Mouse (Mus musculus) forebrain, embryonic 10.5 days (tissue): ENCODE data around the gene Mchr1. TPM values are rescaled to one million over a fixed set of nuclear protein-coding genes. Genes with fewer than 3 reads are reported as not detected.

Experiments used
- DNase-seq: peaks from one replicate; pipeline ENCODE4 v3.0.0-alpha.2; 2017; ENCODE audit warnings: low spot score; ENCODE audit errors: extremely low spot score
- H3K27ac ChIP-seq: fragments of 300-500 bp; sonication (generic); 2 replicates; pipeline ENCODE4 v1.5.1; 2016; ENCODE audit warnings: mild to moderate bottlenecking
- H3K27me3 ChIP-seq: fragments of 300-500 bp; sonication (generic); 2 replicates; pipeline ENCODE4 v1.6.1; 2016; ENCODE audit warnings: mild to moderate bottlenecking; ENCODE audit not compliant: poor library complexity, severe bottlenecking
- H3K36me3 ChIP-seq: fragments of 300-500 bp; sonication (generic); replicated peaks from 2 replicates; pipeline ENCODE4 v1.6.1; 2016; ENCODE audit warnings: mild to moderate bottlenecking, moderate library complexity
- H3K4me1 ChIP-seq: fragments of 300-500 bp; sonication (generic); 2 replicates; pipeline ENCODE4 v1.6.1; 2016
- H3K4me3 ChIP-seq: fragments of 300-500 bp; sonication (generic); 2 replicates; pipeline ENCODE4 v1.5.1; 2016; ENCODE audit warnings: mild to moderate bottlenecking, moderate library complexity
- H3K9me3 ChIP-seq: fragments of 300-500 bp; sonication (generic); 2 replicates; pipeline ENCODE4 v1.6.1; 2016; ENCODE audit warnings: mild to moderate bottlenecking, moderate library complexity
- WGBS: fragments of 180-500 bp; shearing (Covaris S2); methylation state at CpG from one replicate; pipeline ENCODE4 v1.1.7; 2016; 5-methylcytosine and 5-hydroxymethylcytosine counted together
- polyA plus RNA-seq: library from polyadenylated mRNA; unstranded; fragments of >200 nt; fragmentation: Nextera tagmentation; extraction: Ambion mirVana; gene quantifications from 2 replicates; pipeline ENCODE4 v1.2.1, GENCODE M21; 2016

Mchr1 gene
- polyA plus RNA-seq, 1 experiment from 2014 or later: not detected

- H3K36me3 ChIP-seq: no peaks in the 10 kb centered on the region
- no peak for DNase-seq
- H3K4me1 ChIP-seq: peaks cover 31% of the 10 kb centered on the region
- no peaks in the 10 kb centered on the region for H3K9me3 ChIP-seq
- 83% methylated on average over 7 of the region's 7 CpGs for WGBS
- H3K27ac ChIP-seq: no peak overlapping the region
- H3K27me3 ChIP-seq: peaks cover 30% of the 10 kb centered on the region
- no peak overlapping the region for H3K4me3 ChIP-seq
These were observed 4.0 kb upstream of the Mchr1 start for GRCm38 (mm10) chr15:81231325-81231724.

GRCm38 (mm10) chr15:81236062-81236461 lies 763 bp downstream of the Mchr1 start:
- H3K4me3 ChIP-seq: peak overlapping the region; percentile 59
- peaks cover 60% of the 10 kb centered on the region for H3K27me3 ChIP-seq
- peak overlapping the region; percentile 63; the same call in 1 of the 2 replicates for H3K27ac ChIP-seq
- no peaks in the 10 kb centered on the region for H3K36me3 ChIP-seq
- H3K4me1 ChIP-seq: peaks cover 28% of the 10 kb centered on the region
- H3K9me3 ChIP-seq: no peaks in the 10 kb centered on the region
- peak; percentile 21 for DNase-seq
- 2% methylated on average over 8 of the region's 8 CpGs for WGBS

- Histone ChIP-seq H3K36me3 (no peaks in the 10 kb centered on the region), H3K4me3 (no peak overlapping the region), H3K27ac (no peak overlapping the region), H3K4me1 (peaks cover 28% of the 10 kb centered on the region), H3K27me3 (peaks cover 60% of the 10 kb centered on the region), H3K9me3 (no peaks in the 10 kb centered on the region)
- WGBS: 96% methylated on average over 18 of the region's 18 CpGs
- no peak for DNase-seq
These were observed 2.2 kb downstream of the Mchr1 start for GRCm38 (mm10) chr15:81237471-81237870.

- Histone ChIP-seq H3K4me1 (peaks cover 28% of the 10 kb centered on the region), H3K27ac (no peak overlapping the region), H3K9me3 (no peaks in the 10 kb centered on the region), H3K4me3 (no peak overlapping the region), H3K36me3 (no peaks in the 10 kb centered on the region), H3K27me3 (peaks cover 51% of the 10 kb centered on the region)
- peak; percentile 41 for DNase-seq
- WGBS: 27% methylated on average over 7 of the region's 7 CpGs
These were observed 4.0 kb downstream of the Mchr1 start for GRCm38 (mm10) chr15:81239261-81239660.

- Histone ChIP-seq H3K9me3 (no peaks in the 10 kb centered on the region), H3K4me1 (peaks cover 25% of the 10 kb centered on the region), H3K4me3 (no peak overlapping the region), H3K27ac (no peak overlapping the region), H3K36me3 (no peaks in the 10 kb centered on the region), H3K27me3 (peaks cover 44% of the 10 kb centered on the region)
- WGBS: 78% methylated on average over 13 of the region's 13 CpGs
- DNase-seq: no peak
These were observed 4.6 kb downstream of the Mchr1 start for GRCm38 (mm10) chr15:81239794-81240343.

- 94% methylated on average over 3 of the region's 3 CpGs for WGBS
- H3K9me3 ChIP-seq: no peaks in the 10 kb centered on the region; the same call in 1 of the 2 replicates
- H3K4me3 ChIP-seq: no peak overlapping the region
- DNase-seq: no peak
- peaks cover 7% of the 10 kb centered on the region for H3K4me1 ChIP-seq
- no peak overlapping the region for H3K27ac ChIP-seq
- no peaks in the 10 kb centered on the region for H3K27me3 ChIP-seq
- no peaks in the 10 kb centered on the region for H3K36me3 ChIP-seq
These were observed 11.6 kb downstream of the Mchr1 start for GRCm38 (mm10) chr15:81246890-81247289.

GRCm38 (mm10) chr15:81247583-81248340 lies 12.5 kb downstream of the Mchr1 start:
- WGBS: 77% methylated on average over 13 of the region's 13 CpGs
- DNase-seq: no peak
- no peak overlapping the region for H3K4me3 ChIP-seq
- no peaks in the 10 kb centered on the region; the same call in 1 of the 2 replicates for H3K9me3 ChIP-seq
- peaks cover 10% of the 10 kb centered on the region for H3K4me1 ChIP-seq
- no peaks in the 10 kb centered on the region for H3K27me3 ChIP-seq
- no peaks in the 10 kb centered on the region for H3K36me3 ChIP-seq
- no peak overlapping the region for H3K27ac ChIP-seq

GRCm38 (mm10) chr15:81248341-81248679 lies 13.0 kb downstream of the Mchr1 start:
- H3K4me1 ChIP-seq: peaks cover 15% of the 10 kb centered on the region
- 90% methylated on average over 4 of the region's 4 CpGs for WGBS
- H3K36me3 ChIP-seq: no peaks in the 10 kb centered on the region
- H3K27me3 ChIP-seq: no peaks in the 10 kb centered on the region
- no peak for DNase-seq
- no peak overlapping the region for H3K27ac ChIP-seq
- no peaks in the 10 kb centered on the region; the same call in 1 of the 2 replicates for H3K9me3 ChIP-seq
- no peak overlapping the region for H3K4me3 ChIP-seq

- H3K4me1 ChIP-seq: peaks cover 21% of the 10 kb centered on the region
- H3K27me3 ChIP-seq: no peaks in the 10 kb centered on the region
- no peak overlapping the region for H3K27ac ChIP-seq
- H3K4me3 ChIP-seq: no peak overlapping the region
- H3K36me3 ChIP-seq: no peaks in the 10 kb centered on the region
- WGBS: 92% methylated on average over 4 of the region's 4 CpGs
- no peak for DNase-seq
- no peaks in the 10 kb centered on the region; the same call in 1 of the 2 replicates for H3K9me3 ChIP-seq
These were observed 13.8 kb downstream of the Mchr1 start for GRCm38 (mm10) chr15:81248951-81249579.

GRCm38 (mm10) chr15:81252626-81253174 lies 17.4 kb downstream of the Mchr1 start:
- no peak for DNase-seq
- peaks cover 34% of the 10 kb centered on the region for H3K4me1 ChIP-seq
- no peaks in the 10 kb centered on the region for H3K36me3 ChIP-seq
- no peaks in the 10 kb centered on the region; the same call in 1 of the 2 replicates for H3K9me3 ChIP-seq
- WGBS: 58% methylated on average over 4 of the region's 4 CpGs
- H3K27ac ChIP-seq: no peak overlapping the region
- H3K4me3 ChIP-seq: no peak overlapping the region
- no peaks in the 10 kb centered on the region for H3K27me3 ChIP-seq

GRCm38 (mm10) chr15:81253585-81253984 lies 18.3 kb downstream of the Mchr1 start:
- H3K27me3 ChIP-seq: no peaks in the 10 kb centered on the region
- no peaks in the 10 kb centered on the region; the same call in 1 of the 2 replicates for H3K9me3 ChIP-seq
- H3K4me1 ChIP-seq: peaks cover 38% of the 10 kb centered on the region
- WGBS: 75% methylated on average over 2 of the region's 2 CpGs
- no peaks in the 10 kb centered on the region for H3K36me3 ChIP-seq
- no peak for DNase-seq
- no peak overlapping the region for H3K4me3 ChIP-seq
- H3K27ac ChIP-seq: no peak overlapping the region

- no peak overlapping the region for H3K27ac ChIP-seq
- H3K4me3 ChIP-seq: no peak overlapping the region
- H3K4me1 ChIP-seq: peaks cover 44% of the 10 kb centered on the region
- 74% methylated on average over 8 of the region's 8 CpGs for WGBS
- H3K27me3 ChIP-seq: no peaks in the 10 kb centered on the region
- H3K9me3 ChIP-seq: no peaks in the 10 kb centered on the region; the same call in 1 of the 2 replicates
- H3K36me3 ChIP-seq: no peaks in the 10 kb centered on the region
- no peak for DNase-seq
These were observed 18.9 kb downstream of the Mchr1 start for GRCm38 (mm10) chr15:81254113-81254640.
